Comparison of ENCODE assay signal across 10 mouse cellular contexts in the genomic region with DNA sequence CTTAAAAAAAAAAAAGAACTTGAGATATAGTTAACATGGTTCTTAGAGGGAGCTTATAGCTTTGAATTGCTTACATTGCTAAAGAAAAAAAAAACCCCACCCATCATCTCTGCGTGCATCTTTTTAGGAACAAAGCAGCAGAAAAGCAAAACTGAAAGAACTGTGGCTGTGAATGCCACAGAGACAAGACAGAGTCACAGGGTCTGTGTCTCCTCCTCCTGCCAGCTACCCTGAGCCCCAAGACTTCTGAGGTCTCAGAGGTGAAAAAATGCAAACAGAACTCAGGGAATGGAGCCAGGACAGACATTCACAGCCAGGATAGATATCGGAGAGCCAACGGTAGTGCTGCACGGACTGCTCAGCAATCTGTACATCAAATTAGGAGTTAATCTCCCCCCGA. TPM values are rescaled to one million over a fixed set of nuclear protein-coding genes. Genes with fewer than 3 reads are reported as not detected.
A peak's percentile ranks its signal among the peaks of the same experiment; 100 is the strongest.
DNase-seq lines count a peak whose midpoint lies in the region; ATAC-seq and TF ChIP-seq lines count a peak whose summit lies in the region.
"Had no signal": no experiment of that assay in that cellular context is flagged by ENCODE, and none has a peak within 500 bp of the region (broad histone marks: within the 10 kb centered on the region; RNA-seq: fewer than 3 reads in every experiment).

No protein-coding gene starts in this region.

- H3K79me2 ChIP-seq in CH12.LX (replicated peaks; ENCODE audit: control insufficient read depth, extremely low read depth, insufficient read depth, poor library complexity, severe bottlenecking), result peaks cover 24% of the 10 kb centered on the region

- 0 out of 2 replicates have a peak overlapping the region, but pooled peaks have one; percentile 19 for H3K27ac ChIP-seq in heart, embryonic 10.5 days
- H3K27ac ChIP-seq in CH12.LX (ENCODE audit: insufficient read depth, low read depth), result peak overlapping the region; percentile 89
- peak overlapping the region; percentile 9 to 47; a peak in 2 of 4 replicates for H3K27ac ChIP-seq in heart, embryonic 14.5 days (replicated peaks in 1 of 2; ENCODE audit: control insufficient read depth in 1 of 2, insufficient read depth in 1 of 2, low read depth in 2 of 2, low read length in 2 of 2)

- TF ChIP-seq EP300 in CH12.LX (IDR thresholded peaks at IDR 0.05; ENCODE audit: low read length), result peak; percentile 49; the same call in 1 of the 2 replicates

- H3K9me3 ChIP-seq in heart, embryonic 10.5 days, result no peaks in the 10 kb centered on the region
- H3K9me3 ChIP-seq in CH12.LX (replicated peaks; ENCODE audit: low read length), result no peaks in the 10 kb centered on the region
- H3K9me3 ChIP-seq in heart, embryonic 14.5 days (ENCODE audit: control insufficient read depth, low read length), result no peaks in the 10 kb centered on the region

- no peak for ATAC-seq in heart, embryonic 14.5 days (ENCODE audit: insufficient number of reproducible peaks, insufficient read depth, low FRiP score, low read depth)
- ATAC-seq in megakaryocyte-erythroid progenitor cell, adult 5-6 weeks (replicated peaks; ENCODE audit: low FRiP score, low TSS enrichment, poor library complexity, severe bottlenecking), result peak; percentile 45

- WGBS in heart, embryonic 10.5 days, result 63% methylated on average over 5 of the region's 5 CpGs
- 49% methylated on average over 5 of the region's 5 CpGs for WGBS in heart, embryonic 14.5 days

- peak overlapping the region; percentile 98 for H3K4me2 ChIP-seq in CH12.LX (ENCODE audit: insufficient read depth, low read depth, poor library complexity, severe bottlenecking)
- peak overlapping the region; percentile 45 for H3K4me2 ChIP-seq in heart, embryonic 14.5 days (ENCODE audit: low read length)

- no peak overlapping the region for H3K4me3 ChIP-seq in heart, embryonic 10.5 days
- H3K4me3 ChIP-seq in CH12.LX (replicated peaks in 1 of 3; ENCODE audit: low read depth in 2 of 3, low read length in 2 of 3, poor library complexity in 1 of 3), result peak overlapping the region; percentile 37 to 60 (median 42)
- no peak overlapping the region for H3K4me3 ChIP-seq in heart, embryonic 14.5 days (ENCODE audit: control insufficient read depth in 1 of 2, insufficient read depth in 1 of 2, low read depth in 1 of 2, low read length in 2 of 2)

- in situ Hi-C loops in CH12.LX (cut with MboI; ENCODE audit: low pct_ligation_motif_present, low pct_unique_long_range_greater_than_20kb, low sequenced_read_pairs), result no loop called here

- dilution Hi-C loops in CH12.LX (cut with MboI; ENCODE audit: extremely low pct_ligation_motif_present, extremely low pct_unique_long_range_greater_than_20kb, low sequenced_read_pairs), result no loop called here

- TF ChIP-seq CTCF in CH12.LX (conservative IDR thresholded peaks at IDR 0.05 in 1 of 2, IDR thresholded peaks at IDR 0.05 in 1 of 2; ENCODE audit: low read depth in 2 of 2, low read length in 2 of 2), result no peak

- 0 out of 2 replicates have a peak, but pooled peaks cover 6% of the 10 kb centered on the region for H3K4me1 ChIP-seq in heart, embryonic 10.5 days
- peaks cover 13 to 78% of the 10 kb centered on the region in 2 experiments for H3K4me1 ChIP-seq in CH12.LX (ENCODE audit: control insufficient read depth in 1 of 2, insufficient read depth in 2 of 2)
- H3K4me1 ChIP-seq in heart, embryonic 14.5 days (ENCODE audit: control insufficient read depth in 2 of 2, insufficient read depth in 2 of 2, low read length in 2 of 2), result peaks cover 6 to 11% of the 10 kb centered on the region in 2 experiments

- no peak; the same call in 1 of the 2 replicates for TF ChIP-seq RAD21 in CH12.LX (IDR thresholded peaks at IDR 0.05; ENCODE audit: low read depth, low read length)

- H3K9ac ChIP-seq in CH12.LX (ENCODE audit: insufficient read depth, low read depth), result peak overlapping the region; percentile 92
- H3K9ac ChIP-seq in heart, embryonic 14.5 days (ENCODE audit: low read length), result peak overlapping the region; percentile 18; the same call in 1 of the 2 replicates

- DNase-seq in heart, embryonic 10.5 days (ENCODE audit: low spot score), result no peak
- no peak for DNase-seq in heart, postnatal 4 days
- DNase-seq in CH12.LX (ENCODE audit: extremely low read depth), result no peak
- DNase-seq in urinary bladder, adult 2 months (ENCODE audit: low spot score), result no peak
- no peak for DNase-seq in ovary, postnatal 36 days (ENCODE audit: low spot score)
- no peak for DNase-seq in gastrocnemius, postnatal 25 days
- DNase-seq: gastrocnemius, postnatal 36 days; right cerebral cortex, postnatal 4 days had no signal

- no peaks in the 10 kb centered on the region for H3K36me3 ChIP-seq in heart, embryonic 10.5 days
- H3K36me3 ChIP-seq in CH12.LX (replicated peaks in 1 of 2; ENCODE audit: control insufficient read depth in 1 of 2, insufficient read depth in 1 of 2, low read length in 1 of 2), result peaks cover 7 to 19% of the 10 kb centered on the region in 2 experiments
- no peaks in the 10 kb centered on the region for H3K36me3 ChIP-seq in heart, embryonic 14.5 days (ENCODE audit: control insufficient read depth, insufficient read depth, low read length)

- TF ChIP-seq POLR2A in CH12.LX (IDR thresholded peaks at IDR 0.05; ENCODE audit: low read depth, low read length), result peak; percentile 51; the same call in 1 of the 2 replicates

- H3K27me3 ChIP-seq in heart, embryonic 10.5 days (ENCODE audit: insufficient read depth, poor library complexity, severe bottlenecking), result no peaks in the 10 kb centered on the region
- no peaks in the 10 kb centered on the region for H3K27me3 ChIP-seq in CH12.LX (replicated peaks)
- no peaks in the 10 kb centered on the region for H3K27me3 ChIP-seq in heart, embryonic 14.5 days (ENCODE audit: control insufficient read depth, insufficient read depth, low read length)

TF ChIP-seq in CH12.LX, 34 proteins besides CTCF, POLR2A, EP300 and RAD21:
- TF ChIP-seq SIN3A (IDR thresholded peaks at IDR 0.05; ENCODE audit: low read length) (0 out of 2 replicates have a peak, but pooled peaks have one; percentile 29), MYC (IDR thresholded peaks at IDR 0.05; ENCODE audit: low read depth, low read length) (no peak), HCFC1 (IDR thresholded peaks at IDR 0.05; ENCODE audit: low read depth, low read length) (no peak; the same call in 1 of the 2 replicates), ZNF384 (IDR thresholded peaks at IDR 0.05; ENCODE audit: low read depth, low read length) (peak; percentile 88), ETS1 (conservative IDR thresholded peaks at IDR 0.05; ENCODE audit: low read depth, low read length) (peak; percentile 36; the same call in 1 of the 2 replicates), ELF1 (IDR thresholded peaks at IDR 0.05; ENCODE audit: low read depth, low read length) (0 out of 2 replicates have a peak, but pooled peaks have one; percentile 6), MEF2A (IDR thresholded peaks at IDR 0.05; ENCODE audit: borderline replicate concordance, low read depth, low read length) (no peak), IRF4 (IDR thresholded peaks at IDR 0.05; ENCODE audit: low read depth, low read length) (peak; percentile 50; the same call in 1 of the 2 replicates), MAX (IDR thresholded peaks at IDR 0.05; ENCODE audit: low read length) (peak; percentile 11; the same call in 1 of the 2 replicates), TCF12 (IDR thresholded peaks at IDR 0.05; ENCODE audit: low read depth, low read length) (0 out of 2 replicates have a peak, but pooled peaks have one; percentile 32), TBP (conservative IDR thresholded peaks at IDR 0.05; ENCODE audit: low read depth, low read length) (0 out of 2 replicates have a peak, but pooled peaks have one; percentile 42)

RNA-seq across cellular contexts. Expression of gene Unc50, which starts 48.0 kb away (rescaled TPM):
- polyA plus RNA-seq in heart, embryonic 10.5 days (2016; fragmentation: Nextera tagmentation; extraction: Ambion mirVana), result 86.2 and 97.7 TPM in 2 replicates
- total RNA-seq in heart, postnatal 4 days (2021), result 10 to 100 TPM; 32.2 to 39.3 TPM
- total RNA-seq in CH12.LX (2012; rRNA removed) (56.6 and 58.5 TPM in 2 replicates), CH12.LX (2014; rRNA removed) (75.5 and 76.3 TPM in 2 replicates)
- polyA plus RNA-seq in CH12.LX (2012; ENCODE audit: insufficient read length, low read depth), result 39.9 and 41.8 TPM in 2 replicates
- 83.8 and 91.0 TPM in 2 replicates for polyA plus RNA-seq in heart, embryonic 14.5 days (2014; fragmentation: Nextera tagmentation; extraction: Ambion mirVana)
- total RNA-seq in megakaryocyte-erythroid progenitor cell, adult 5-6 weeks (2014; fragmentation: Nextera tagmentation), result 33.5 and 42.9 TPM in 2 replicates
- total RNA-seq in megakaryocyte-erythroid progenitor cell, adult 5-6 weeks (2017), result 45.7 and 46.1 TPM in 2 replicates
- polyA plus RNA-seq in urinary bladder, adult 2 months (2012; rRNA removed), result 75.2 and 112 TPM in 2 replicates
- 10 to 100 TPM; 13.8 to 17.4 TPM for total RNA-seq in gastrocnemius, postnatal 25 days (2021)

RNA-seq across cellular contexts. Expression of gene Coa5, which starts 48.0 kb away (rescaled TPM):
- polyA plus RNA-seq in heart, embryonic 10.5 days (2016; fragmentation: Nextera tagmentation; extraction: Ambion mirVana), result 71.4 and 96.5 TPM in 2 replicates
- total RNA-seq in heart, postnatal 4 days (2021), result 10 to 100 TPM; 84.1 to 85.6 TPM
- 43.8 and 49.7 TPM in 2 replicates for total RNA-seq in CH12.LX (2012; rRNA removed)
- total RNA-seq in CH12.LX (2014; rRNA removed), result 61.4 and 62.8 TPM in 2 replicates
- 69.8 and 79.8 TPM in 2 replicates for polyA plus RNA-seq in CH12.LX (2012; ENCODE audit: insufficient read length, low read depth)
- 72.0 and 78.3 TPM in 2 replicates for polyA plus RNA-seq in heart, embryonic 14.5 days (2014; fragmentation: Nextera tagmentation; extraction: Ambion mirVana)
- 96.6 and 104 TPM in 2 replicates for total RNA-seq in megakaryocyte-erythroid progenitor cell, adult 5-6 weeks (2014; fragmentation: Nextera tagmentation)
- 82.0 and 90.7 TPM in 2 replicates for total RNA-seq in megakaryocyte-erythroid progenitor cell, adult 5-6 weeks (2017)
- 51.5 and 60.7 TPM in 2 replicates for polyA plus RNA-seq in urinary bladder, adult 2 months (2012; rRNA removed)
- total RNA-seq in gastrocnemius, postnatal 25 days (2021), result 100 to 1,000 TPM in 1 of 2 experiments, 10 to 100 TPM in 1; 93.4 to 112 TPM

Comparison
In these comparisons a context has a peak if more than half of its experiments do, and no peak if none do; other contexts are left out.
1. H3K27ac ChIP-seq: peak in every context shown above with its lines; median percentile 89 in CH12.LX; 28 in heart, embryonic 14.5 days; 19 in heart, embryonic 10.5 days.
2. H3K4me3 ChIP-seq: peak in CH12.LX (3 of 3); none in heart, embryonic 10.5 days (single experiment) and heart, embryonic 14.5 days (0 of 2).